Mouse (Mus musculus) frontal cortex, postnatal 36 days (tissue): ENCODE measurements around the gene Stk39.

Source experiments
- DNase-seq, 2 experiments: peaks; one replicate each; pipeline ENCODE4 v3.0.0; 2022; ENCODE audit warnings: low spot score in 2 of 2

Stk39 gene

DNA sequence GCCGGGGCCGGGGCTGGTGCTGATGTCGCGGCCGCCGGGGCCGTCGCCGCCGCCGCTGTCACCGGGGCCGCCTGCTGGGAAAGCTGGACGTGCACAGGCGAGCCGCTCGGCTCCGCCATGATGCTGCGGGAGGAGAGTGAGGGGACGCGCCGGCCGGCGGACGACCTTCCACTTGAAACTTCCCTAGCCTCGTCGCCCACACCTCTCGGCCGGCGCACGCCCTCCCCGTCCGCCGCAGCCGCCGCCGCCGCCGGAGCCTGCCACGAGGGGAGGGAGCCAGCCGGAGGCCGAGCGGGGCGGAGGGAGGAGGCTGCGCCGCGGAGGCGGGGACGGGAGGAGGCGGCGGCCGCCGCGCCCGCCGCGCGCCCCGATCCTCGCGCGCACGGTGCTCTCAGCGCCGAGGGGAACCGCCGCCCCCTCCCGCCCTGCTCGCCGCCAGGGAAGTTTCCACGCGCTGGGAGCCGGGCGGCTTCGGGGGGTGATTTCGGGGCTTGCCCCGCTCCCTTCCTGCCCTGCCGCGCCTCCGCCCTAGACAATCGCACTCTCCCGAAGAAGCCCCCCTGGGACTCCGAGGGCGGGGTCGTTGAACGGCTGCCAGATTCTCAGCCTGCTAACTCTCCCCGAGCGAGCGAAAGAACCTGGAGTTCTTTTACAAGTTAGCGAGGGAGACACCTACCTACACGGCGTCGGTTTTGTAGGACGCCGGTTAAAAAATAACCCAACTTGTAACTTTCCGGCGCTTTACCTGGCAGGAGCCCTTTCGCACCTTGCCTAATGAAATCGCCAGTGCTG lies at the start of gene Stk39:
Gene Stk39 (minus strand): TSS at position 510 of the 792 bp plus-strand sequence.
- peak; percentile 48 to 65 for DNase-seq

DNA sequence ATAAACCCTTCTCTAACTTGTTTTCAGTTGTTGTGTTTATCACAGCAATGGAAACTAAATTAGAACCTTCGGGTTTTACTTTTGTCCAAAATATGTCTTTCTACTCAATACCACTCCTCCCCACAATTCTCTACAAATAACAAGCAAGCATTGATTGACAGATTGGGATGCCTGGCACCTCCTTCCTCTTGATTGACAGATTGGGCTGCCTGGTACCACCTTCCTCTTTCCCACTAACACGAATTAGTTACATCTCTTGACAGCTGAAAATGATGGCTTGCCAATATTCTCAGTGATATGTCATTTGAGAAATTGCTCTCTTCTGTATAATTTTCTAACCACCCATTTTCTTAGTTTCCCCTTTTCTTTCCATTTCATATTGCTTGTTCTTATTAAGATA lies 43.3 kb upstream of the Stk39 start:
- DNase-seq: no peak

DNA sequence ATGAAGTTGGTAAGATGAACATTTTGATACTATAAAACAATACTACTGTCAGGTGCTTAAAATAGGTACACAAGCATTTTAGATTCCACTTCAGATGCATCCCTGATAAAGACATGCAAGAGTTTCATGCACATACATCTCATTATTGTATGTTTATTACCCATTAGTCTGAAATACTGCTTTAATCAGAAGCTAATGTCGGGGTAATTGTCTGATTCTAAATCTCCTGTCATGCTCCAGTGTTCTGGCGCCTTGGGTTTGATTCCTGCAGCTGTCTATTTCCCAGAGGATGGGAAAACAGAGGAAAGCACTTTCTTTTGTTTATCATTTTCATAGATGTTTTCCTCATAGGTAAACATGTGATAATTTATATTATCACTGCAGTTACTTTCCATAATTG lies 31.1 kb upstream of the Stk39 start:
- no peak for DNase-seq

DNA sequence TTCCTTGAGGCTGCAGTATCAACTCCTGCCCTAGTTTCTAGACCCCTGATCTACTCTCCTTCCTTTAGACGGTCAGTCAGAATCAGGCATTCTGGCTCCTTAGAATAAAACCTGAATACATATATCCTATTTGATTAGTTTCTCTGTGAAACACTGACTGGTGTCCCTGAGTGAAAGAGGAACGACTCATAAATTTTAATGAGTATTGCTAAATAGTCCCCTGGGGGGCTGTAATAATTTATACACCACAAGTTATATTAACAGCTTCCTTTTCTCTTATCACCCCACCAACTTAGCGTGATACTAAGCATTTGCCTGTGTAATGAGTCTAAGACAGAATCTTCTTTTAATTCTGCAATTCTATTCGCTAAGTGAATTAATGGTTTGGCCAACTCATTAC lies 30.7 kb upstream of the Stk39 start:
- DNase-seq: no peak

DNA sequence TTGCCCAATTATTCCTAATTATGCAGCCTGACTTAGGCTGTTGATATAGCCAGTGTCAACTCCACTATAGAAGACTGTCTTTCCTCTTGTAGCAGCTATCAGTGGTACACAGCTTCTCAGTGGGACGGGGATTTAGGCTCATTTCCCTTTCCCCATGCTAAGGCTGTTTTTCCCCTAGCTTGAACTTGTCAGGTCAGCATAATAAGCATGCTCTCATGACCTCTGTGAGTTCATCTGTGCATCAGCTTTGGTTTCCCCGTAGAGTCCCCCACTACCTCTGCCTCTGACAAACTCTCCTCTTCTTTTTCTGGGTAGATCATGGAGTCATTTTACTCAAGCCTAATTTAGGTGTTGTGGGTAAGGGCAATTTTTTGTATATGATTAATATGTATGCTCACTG lies 30.2 kb upstream of the Stk39 start:
- DNase-seq: no peak

DNA sequence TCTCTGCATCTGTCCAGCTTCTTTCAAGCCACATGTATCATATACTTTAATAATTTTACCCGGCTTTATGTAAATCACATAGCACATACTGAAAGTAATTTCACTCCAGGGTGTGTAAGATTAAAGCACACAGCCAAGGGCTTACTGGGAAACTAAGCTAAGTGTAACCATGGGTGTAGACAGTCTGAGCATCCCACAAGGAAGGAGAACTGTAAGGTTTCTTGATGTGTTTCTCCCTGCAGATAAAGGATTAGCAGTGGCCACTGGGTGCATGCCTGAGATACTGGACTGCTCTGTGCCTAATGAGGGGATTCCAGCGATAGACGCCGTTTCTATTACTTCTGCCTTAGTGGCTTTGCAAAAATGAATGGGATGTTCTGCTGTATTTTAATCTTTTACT lies 14.2 kb upstream of the Stk39 start:
- DNase-seq: no peak

DNA sequence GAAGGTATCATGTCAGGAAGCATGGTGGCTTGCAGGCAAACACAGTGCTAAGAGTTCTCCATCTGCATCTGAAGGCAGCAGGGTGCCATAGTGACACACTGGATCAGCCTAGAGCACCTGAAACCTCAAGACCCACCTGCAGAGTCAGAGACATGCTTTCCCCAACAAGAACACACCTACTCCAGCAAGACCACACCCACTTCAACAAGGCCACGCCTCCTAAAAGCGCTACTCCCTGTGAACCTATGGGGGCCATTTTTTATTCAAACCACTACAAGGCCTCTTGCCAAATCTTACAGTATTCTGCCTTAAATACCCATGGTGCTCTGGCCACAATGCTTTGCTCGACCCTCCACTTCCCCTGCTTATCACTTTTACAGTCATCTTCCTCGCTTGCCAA lies 13.1 kb upstream of the Stk39 start:
- no peak for DNase-seq

DNA sequence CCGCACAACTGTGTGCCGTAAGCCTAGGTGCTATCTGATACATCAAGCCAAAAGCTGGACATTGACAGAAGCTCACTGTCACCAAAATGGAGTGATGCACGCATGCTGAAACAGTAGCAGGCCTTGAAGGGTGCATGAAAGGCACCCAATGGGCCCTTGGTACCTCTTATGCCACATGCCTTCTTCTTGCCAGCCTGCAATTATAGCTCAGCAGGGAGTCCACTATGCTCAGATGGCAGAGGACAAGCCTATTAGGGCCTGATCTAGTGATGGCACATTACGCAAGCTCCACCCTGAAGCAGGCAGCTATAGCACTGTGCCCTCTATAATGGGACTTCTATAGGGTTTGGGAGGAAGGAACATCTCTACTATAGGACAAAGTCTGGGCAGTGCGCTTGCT lies 10.8 kb upstream of the Stk39 start:
- no peak for DNase-seq

DNA sequence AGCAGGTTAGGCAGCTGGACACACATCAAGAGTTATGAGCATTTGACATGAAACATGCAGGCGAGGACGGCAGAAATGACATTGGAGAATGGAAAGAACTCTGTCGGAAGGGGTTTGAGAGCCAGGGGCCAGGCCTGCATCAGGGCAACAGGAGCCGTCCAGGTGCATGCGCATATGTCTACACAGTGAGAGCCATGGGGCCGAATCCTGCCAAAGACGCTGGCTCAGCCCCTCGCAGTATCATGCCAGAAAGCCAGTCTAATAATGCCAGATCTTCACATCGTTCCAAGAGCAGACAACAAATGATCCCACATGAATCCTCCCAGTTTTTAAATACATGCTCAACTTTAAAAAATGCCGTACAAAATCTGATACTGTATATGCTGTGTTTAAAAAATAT lies 7.8 kb upstream of the Stk39 start:
- DNase-seq: no peak

DNA sequence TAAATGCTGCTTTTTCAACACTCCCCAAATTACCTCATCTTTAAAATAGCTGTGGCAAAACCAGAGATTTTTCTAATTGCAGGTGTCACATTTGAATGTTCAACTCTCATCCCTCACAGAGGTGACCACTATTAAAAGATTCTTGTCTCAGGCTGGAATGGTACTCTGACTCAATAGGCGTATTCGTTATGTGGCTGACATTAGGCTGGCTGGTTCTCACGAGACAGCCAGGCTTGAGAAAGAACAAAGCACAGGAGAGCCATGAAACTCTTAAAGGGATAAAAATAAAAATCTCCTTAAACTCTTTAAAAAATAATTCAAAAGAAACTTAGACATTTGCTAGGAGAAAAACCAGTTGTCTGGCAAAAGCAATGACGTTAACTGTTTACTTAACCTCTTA lies 853 bp upstream of the Stk39 start:
- DNase-seq: no peak

DNA sequence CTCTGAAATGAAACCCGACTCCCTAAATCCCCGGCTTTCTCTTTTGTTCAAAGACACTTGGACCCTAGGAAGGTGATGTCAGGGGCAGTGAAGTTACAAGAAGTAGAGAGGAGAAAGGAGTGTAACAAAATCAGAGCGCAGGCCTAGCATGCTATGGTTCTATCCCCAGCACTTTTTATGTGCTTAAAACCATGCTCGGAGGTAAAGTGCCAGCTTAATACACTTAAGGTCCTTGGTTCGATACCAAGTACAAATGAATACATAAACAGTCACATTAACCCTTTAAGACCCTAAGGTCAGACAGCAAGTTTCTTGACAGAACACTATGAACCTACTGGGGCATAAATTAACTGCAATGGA lies 463 bp upstream of the Stk39 start:
- no peak for DNase-seq

DNA sequence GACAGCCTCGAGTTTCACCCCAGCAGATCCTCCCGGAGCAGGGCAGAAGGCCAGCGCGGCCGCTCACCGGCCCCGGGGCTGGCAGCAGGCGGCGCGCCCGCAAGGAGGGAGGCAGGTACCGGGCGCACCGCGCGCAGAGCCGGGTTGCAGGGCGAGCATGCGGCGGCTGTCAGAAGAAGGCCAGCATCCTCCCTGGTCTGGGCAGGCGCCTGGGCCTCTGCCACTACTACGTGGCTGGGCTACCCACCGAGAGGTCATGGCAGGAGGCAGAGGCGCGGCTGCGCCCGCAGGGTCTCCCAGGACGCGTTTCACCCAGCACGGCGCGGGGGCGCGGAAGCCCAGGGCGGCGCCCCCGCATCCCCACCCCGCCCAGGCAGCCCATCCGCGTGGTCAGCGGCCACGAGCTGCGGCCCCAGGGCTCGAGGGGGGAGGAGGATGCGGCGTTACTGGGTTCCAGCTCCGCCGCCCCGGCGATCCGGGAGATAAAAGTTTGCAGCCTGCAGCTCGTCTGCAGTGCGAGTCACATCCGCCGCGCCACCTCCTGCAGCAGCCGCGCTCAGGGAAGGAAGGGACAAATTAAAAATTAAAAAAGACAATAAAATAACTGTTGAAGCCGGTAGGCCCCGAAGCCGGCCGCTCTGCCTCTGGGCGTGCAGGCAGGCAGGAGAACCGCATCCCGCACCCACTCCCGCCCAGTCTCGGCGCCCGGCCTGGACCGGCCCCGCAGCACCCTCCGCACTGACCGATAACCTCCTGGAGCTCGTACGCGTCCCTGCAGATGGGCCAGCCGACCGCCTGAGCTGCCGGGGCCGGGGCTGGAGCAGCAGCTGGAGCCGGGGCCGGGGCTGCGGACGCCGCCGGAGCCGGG lies 943 bp downstream of the Stk39 start:
- peak; percentile 52 to 59 for DNase-seq

DNA sequence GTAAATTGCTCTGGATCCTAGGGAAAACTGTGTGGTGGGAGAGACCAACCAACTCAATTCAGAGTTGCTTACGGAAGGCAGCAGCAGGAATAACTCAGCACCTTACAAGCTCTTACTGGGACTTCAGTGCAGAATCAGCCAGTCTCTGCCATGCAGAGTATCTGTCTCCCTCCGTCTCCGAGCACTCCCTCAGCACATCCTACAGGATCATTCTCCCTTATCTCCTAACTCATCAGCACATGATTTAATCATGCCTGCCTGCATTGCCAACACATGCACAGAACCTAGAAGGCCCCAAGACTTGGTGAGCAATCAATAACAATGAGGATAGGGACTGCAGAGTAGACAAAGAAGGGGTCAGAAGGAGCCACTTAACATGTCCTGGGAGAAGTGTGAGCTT lies 2.6 kb downstream of the Stk39 start:
- no peak for DNase-seq

DNA sequence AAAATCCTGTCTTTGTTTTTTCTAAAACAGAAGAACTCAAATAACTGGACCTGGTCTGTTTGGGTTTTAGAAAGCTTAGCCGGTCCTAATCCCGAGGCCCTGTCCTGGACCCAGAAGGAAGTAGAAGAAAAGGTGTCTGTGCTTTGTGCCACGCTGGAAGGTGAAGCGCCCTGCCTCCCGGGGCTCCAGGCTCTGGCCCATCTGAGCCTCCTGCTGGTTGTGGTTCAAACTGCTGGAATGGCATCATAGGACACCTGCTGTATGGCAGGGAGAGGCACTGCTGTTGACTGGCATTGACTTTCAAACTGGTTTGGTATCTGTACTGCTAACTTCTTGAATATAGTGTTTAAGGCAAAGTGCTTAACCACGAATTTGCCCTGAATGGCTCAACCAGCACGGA lies 3.4 kb downstream of the Stk39 start:
- no peak for DNase-seq

DNA sequence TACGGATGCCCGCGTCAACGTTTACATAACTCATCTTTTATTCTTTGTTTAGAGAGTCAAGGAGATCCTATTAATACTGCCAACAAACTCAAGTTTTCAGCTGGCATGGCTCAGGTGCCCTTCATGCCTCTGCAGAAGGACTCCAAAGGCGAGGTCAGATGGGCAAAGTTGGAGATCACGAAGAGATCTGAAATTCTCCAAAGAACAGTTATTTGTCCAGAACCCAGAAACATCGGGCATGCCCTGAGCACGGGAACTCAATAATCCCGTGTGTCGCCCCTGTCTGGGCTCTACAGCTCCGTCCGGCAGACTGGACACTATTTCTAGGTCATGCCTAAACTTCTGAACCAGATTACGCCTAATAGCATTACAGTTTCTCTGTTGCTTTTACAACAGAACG lies 3.8 kb downstream of the Stk39 start:
- DNase-seq: no peak

DNA sequence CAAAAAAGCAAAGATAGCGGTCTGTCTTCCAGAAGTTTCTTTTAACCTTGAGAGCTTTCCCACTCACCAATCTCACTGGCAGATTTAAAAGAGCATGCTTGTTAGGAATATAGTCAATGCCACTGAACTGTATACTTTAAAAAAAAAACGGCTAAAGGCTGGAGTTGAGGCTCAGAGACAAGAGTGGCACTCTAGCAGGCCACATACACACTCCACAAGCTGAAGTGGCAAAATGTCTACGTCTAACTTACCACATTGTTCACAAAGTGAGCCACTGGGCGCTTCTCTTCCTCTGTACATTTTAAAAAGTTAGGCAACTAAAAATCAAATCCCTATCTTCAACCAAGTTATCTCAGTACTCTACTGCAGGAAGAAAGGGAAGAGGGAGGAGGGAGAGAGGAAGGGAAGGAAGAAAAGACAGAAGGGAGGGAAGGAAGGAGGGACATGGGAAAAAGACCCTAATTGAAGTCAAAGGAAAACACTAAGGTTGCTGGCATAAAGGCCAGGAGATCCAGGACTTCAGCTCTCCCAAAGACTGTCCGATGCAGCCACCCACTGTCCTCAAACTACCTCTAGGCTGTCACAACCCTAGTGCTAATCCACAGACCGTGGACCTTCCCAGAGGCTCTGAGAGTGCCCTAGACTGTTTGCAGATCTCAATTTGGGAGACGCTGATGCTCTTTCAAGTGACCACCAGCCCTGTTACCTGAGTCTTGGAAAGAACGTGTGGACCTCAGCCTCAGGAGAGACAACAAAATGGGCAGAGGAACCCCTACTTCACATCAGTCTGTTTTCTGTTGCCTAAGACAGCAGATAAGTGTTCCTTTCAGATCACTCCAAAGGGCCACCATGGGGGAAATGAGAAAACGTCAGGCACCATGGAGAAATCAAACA lies 4.7 kb downstream of the Stk39 start:
- DNase-seq: no peak

DNA sequence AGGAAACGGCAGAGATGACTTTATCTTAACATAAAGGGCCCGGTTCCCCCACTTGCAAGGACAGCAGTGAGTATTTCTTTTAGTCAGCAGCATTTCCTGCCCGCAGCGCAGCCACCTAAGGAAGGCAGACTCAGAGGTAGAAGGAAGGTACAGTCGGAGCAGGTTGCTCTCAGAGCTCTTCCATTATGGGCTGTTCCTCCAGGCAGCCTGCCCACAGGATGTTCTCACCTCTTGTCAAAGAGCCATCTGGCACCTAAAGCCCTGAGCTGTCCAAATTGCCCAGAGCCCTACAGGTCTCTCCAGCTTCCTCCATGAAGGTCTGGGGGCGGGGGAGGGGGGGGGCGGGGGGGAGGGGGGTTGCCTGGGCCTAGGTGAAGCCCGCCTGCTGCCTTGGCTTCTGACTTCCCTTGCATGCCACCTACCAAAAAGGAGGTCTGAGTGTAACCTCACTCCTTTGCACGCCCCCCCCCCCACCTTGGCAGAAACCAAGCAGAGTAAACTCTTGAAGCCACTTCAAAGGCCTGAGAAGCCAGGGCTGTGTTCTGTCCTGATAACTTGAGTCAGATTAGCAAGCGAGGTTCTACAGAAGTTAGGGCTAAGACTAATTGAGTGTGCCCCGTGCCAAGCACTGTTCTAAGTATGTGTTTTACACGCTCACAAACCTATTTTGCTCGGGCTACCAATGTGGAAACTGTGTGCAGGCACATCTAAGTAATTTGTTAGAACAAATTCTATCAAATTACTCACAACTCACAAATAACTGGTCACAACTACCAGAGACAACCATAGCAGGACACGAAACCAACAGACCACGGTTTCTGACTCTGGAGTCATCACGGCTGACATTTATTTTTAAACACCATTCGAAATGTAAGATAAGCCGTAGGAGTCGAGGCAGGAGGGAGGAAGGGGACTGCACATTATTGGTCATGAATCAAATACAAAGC lies 5.7 kb downstream of the Stk39 start:
- no peak for DNase-seq

DNA sequence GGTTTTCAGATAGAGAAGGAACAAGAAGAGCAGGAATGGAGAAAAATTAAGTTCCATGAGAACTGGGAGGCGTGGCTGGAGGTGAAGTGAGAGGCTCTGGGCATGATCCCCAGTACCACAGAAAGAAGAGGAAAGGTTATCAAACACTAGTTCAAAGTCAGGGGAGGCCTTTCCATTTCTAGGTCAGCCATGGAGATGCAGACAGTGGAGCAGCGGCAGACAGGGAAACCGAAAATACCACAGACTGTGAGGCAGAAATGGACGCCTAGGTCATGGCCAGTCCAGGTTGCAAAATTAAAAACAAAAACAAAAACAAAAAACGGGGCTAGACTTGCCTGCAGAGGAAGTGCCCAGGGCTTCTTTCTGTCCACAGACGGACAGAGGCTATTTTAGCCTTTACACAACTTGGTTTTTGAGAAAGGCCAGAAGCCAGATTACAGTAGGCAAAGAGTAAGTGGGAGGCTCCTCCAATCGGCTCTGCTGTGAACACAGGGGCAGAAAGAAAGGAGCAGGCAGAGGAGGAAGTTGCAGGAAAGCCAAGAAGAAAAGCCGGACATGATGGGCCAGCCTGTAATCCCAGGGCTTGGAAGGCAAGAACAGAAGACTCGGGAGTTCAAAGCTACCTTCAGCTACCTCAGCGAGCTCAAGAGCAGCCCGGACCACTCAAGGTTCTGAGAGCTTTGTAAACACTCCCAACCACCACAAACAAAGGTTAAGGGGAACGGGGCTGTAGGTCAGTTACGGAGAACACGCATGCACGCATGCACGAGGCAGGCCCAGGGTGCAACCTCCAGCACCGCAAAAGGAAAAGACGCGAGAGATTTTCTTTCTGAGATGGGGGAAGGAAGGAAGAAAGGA lies 6.6 kb downstream of the Stk39 start:
- DNase-seq: no peak

DNA sequence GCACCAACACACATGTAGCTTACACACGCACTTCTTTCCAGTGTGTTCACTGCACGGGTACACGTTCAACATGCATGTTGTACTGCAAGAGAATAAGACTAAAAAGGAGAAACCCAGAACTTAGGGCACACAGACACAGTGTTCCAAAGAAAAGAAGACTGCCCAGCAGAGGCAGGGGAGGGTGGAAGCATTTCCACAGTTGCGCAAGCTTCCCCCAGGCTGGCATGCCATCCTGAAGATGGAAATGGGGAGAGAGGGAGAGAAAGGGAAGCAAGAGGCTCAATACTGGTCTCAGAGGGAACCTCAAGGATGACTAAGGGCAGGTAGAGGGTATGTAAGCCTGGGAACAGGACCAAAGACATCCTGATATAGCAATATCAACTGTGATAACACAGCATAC lies 7.6 kb downstream of the Stk39 start:
- DNase-seq: no peak

DNA sequence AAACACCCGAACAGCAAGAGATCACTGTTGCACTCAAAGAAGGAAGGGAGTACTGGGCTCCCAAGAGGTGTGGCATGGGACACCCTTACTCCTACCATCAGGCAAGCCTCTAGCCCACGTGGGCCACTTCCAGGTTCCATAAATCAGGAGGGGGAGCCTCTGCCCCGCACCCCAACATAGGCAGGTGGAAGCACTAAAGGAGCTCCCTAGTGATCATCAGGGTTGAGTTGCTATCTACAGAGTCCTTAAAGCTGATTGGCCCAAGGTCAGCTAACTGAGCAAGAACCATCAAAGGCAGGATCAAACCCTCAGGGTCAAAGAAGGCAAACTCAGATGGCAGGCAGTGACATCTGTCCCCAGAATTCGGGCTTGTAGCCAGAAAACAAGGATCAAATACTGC lies 8.3 kb downstream of the Stk39 start:
- DNase-seq: no peak
